Mouse (Mus musculus): ENCODE data around the gene Gm20661.

Gm20661 gene

DNA sequence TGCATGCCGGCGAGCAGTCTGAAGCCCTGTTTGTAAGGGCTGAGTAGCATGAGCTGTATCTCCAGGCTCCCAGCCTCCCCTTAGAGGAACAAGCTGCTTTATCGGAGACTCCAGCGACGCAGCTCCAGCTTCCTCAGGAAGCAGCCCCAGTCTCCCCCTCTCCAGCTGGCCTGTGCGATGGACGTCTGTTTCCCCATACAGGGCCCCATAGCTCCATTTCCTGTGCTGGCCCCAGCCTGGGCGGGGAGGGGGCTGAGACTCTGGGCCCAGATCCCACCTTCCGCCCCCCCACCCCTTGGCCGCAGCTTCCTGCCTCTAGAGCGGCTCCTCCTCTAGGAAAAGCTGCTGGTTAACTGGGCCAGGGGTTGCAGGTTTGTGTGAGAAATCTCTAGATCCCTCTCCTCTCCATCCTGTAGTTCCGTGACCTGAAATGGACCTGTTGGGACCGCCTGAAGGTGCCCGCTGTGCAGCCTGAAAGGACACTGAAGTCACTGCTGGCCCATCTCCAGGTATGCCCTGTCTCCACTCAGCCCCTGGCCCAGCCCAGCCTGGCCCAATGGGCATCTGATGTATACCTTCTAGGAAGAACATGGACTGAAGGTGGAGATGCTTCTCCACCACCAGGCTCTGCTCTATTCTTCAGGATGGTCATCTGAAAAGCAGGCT lies at the start of gene Gm20661:
Gm20661 (plus strand) TSS at position 378 of the 666 bp plus-strand sequence.
- peak; percentile 72 for DNase-seq (ENCODE audit: low spot score)

GRCm38 (mm10) chr9:107934146-107934545 lies 48.7 kb upstream of the Gm20661 start:
- no peak for DNase-seq (ENCODE audit: low spot score)

DNA sequence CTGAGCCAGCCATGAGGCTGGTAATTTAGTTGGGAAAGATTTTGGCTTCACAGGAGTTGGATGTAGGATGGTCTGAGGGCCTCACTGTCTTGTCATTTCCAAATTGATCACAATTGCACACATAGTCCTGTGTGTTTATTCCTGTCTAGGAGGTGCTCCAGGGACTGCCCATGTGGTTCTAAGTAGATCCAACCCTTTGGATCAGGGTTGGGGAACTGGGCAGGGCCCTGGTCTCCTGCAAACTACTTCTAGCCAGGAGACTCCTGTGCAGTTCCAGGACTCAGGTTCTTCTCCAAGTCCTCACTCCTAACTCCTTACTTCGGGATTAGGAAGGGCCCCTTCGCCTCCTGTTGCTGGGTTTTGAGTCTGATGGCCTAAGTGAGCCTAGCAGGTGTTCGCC lies 47.5 kb upstream of the Gm20661 start, which contains the start of gene Camkv:
Camkv (plus strand) TSS at position 301 of the 400 bp plus-strand sequence.
- no peak for DNase-seq (ENCODE audit: low spot score)

DNA sequence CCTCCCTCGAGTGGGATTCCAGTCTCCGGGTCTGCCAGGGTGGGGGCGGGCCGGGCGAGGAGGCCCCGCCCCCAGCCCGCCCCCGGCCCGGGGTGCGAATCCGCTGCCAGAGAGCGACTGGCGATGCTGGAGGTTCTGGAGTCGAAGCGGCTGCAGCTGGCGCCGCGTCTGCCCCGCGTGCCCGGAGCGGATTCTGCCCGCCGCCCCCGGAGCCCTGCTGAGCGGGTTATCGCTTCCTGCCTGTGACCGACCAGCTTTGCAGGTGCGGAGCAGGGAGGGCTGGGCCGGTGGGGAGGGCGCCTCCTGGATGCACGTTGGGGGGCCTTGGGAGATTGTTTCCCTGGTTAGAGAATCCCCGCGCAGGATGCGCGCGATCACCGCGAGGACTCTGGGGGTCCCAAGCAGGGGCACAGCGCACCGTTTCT lies 47.1 kb upstream of the Gm20661 start:
- no peak for DNase-seq (ENCODE audit: low spot score)

DNA sequence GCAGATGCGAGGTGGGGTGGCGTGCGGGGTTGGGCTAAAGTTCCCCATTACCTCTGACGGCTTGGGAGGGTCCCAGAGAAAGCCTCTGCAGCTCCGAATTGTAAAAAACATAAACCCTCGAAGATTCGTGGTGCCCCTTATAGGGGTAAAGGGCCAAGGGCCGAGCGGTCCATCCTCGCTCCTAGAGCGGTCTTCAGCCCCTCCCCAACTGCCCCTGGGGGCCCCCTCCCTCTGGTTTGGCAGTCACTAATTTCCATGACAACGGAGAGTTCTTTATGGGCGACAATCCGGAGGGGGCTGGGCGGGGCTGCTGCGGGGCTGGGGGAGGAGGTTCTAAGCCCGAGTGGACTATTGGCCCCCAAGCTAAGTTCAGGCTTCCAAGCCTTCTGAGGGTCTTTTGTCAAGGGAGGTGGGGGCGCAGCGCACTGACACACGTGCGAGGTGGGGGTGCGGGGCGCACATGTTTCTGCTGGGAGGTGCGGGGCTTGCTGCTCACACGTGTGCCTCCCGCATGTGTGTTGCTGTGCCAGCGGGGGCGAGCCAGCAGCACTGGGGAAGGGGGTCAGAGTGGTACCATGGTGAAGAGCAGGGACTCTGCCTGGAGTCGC lies 46.5 kb upstream of the Gm20661 start:
- DNase-seq (ENCODE audit: low spot score) = no peak

DNA sequence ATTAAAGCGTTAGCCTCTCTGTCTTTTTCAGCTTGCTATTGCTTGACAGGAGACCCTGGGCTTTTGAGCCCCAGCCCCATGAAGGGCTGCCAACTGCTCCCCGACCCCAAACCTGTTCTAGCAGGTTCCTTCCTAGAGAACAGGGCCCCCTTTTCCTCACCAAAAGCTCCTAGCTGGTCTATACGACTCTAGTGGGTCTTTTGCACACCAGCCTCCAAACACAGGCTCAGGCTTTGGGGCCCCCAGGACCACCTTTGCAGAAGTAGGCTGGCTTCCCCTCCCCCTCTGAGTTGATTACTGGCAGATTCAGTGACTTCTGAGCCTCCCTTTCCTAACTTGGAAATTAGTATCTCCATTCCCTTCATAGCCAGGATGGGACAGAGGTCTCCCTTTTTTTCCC lies 46.0 kb upstream of the Gm20661 start:
- DNase-seq (ENCODE audit: low spot score) = no peak

- DNase-seq (ENCODE audit: low spot score) = no peak
These were observed 35.3 kb upstream of the Gm20661 start for GRCm38 (mm10) chr9:107947241-107948194.

DNA sequence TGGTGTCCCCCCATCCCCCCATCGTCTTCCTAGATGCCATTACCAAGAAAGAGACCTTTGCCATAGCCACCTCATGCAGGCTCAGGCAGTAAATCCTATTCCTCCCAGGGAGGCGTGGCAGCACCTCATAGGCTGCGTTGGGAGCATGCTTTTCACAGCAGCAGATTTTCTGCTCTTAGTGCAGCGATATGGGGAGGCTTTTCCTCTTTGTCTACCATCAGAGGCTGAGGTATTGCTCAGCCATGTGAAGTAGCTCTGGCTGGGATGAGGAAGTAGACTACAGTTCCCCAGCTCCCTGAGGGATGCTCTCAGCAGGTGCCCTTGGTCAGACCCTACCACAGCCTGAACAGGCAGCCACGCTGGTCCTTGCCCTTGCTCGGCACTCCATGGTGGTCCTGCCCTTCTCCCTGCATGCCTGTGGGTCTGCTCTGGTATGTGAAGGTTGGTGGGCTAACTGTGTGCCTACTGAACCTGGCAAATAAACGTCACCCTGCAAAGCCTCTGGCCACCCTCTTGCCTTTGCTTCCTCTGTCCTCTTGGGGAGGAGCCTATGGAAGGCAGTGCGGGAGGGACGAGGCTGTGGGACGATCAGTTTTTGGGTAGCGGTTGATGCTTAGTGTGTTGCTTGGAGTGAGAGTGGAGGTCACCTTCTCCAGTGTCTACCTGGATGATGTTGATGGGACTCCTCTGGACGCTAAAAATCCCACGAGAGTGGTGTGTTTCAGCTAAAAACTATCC lies 33.5 kb upstream of the Gm20661 start:
- DNase-seq (ENCODE audit: low spot score) = no peak

GRCm38 (mm10) chr9:107949922-107950235 lies 33.0 kb upstream of the Gm20661 start, which contains the start of gene Traip:
Gene Traip, plus strand, starts transcription at chr9:107950136.
- no peak for DNase-seq (ENCODE audit: low spot score)

- peak; percentile 95 for DNase-seq (ENCODE audit: low spot score)
These were observed 32.1 kb upstream of the Gm20661 start for GRCm38 (mm10) chr9:107950460-107951355.

GRCm38 (mm10) chr9:107955613-107956289 lies 27.1 kb upstream of the Gm20661 start:
- peak; percentile 80 for DNase-seq (ENCODE audit: low spot score)

GRCm38 (mm10) chr9:107957141-107957540 lies 25.7 kb upstream of the Gm20661 start:
- no peak for DNase-seq (ENCODE audit: low spot score)

DNA sequence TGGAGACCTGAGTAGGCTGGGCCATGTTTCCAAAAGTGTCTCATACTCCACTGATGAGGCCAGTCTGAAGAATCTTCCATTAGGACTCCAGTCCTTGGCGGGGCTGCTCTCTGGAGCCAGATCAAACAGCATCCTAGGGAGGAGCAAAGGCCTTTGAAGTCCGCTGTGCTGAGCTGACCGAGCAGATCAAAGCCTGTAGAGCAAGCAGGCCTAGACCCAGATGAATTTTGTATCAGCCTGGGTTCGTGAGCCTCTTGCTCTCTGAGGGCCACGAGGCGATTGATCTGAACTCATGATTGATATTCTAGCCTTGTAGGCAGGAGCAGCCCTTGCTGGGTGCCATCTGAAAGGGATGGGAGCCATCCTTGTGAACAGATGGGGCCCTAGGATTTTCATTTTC lies 23.0 kb upstream of the Gm20661 start:
- no peak for DNase-seq (ENCODE audit: low spot score)

- no peak for DNase-seq (ENCODE audit: low spot score)
These were observed 21.9 kb upstream of the Gm20661 start for GRCm38 (mm10) chr9:107960928-107961327.

DNA sequence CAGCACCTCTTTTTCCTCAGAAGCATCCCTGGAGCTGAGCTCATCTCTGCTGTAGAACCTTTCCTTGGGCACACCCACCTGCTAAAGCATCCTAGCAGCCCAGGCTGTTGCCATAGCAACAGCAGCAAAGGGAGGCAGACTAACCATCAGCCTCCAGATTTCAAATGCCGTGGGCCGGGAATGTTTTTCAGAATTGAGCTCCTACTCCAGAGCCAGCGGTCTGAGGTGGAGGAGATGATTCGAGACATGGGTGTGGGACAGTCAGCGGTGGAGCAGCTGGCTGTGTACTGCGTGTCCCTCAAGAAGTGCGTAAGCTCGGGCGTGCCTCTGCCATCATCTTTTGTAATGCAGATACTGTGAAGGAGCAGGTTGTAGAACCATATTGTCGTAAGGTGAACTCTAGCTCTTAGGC lies 21.5 kb upstream of the Gm20661 start:
- no peak for DNase-seq (ENCODE audit: low spot score)

DNA sequence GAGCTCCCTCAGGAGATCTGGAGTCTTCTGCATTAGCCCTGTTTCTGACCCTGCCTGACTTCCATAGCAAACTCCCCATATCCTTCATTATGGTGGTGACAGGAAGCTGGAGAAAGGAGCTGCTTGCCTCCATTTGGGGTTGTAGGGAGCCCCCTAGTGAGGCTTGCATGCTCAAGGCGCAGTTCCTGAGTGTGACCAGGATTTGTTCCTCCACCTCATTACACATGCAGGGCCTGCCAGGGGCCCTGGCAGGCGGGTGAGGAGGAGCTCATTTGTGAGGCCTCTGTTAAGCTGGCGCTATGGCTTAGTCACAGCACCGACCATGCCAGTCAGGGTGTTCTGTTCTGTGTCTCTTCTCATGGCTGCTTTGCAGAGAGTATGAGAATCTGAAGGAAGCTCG lies 21.0 kb upstream of the Gm20661 start:
- DNase-seq (ENCODE audit: low spot score) = peak; percentile 59

DNA sequence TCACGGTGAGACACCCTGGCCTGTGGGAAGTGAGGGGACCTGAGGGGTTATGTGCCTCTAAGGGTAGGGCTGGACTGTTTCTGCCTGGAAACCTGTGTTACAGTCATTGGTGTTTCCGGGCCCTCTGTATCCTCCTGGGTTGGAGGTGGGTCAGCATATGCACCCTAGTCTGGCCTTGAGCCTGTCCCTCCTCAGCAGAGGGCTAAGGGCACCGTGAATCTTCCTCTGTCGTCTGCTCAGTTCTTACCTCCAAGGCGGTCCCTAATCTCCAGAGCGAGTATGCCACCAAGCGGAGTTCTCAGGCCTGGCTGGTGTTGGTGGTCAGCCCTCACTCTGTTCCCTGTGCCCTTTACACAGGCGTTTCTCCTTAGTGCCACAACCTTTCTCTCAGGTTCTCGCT lies 19.9 kb upstream of the Gm20661 start:
- no peak for DNase-seq (ENCODE audit: low spot score)

DNA sequence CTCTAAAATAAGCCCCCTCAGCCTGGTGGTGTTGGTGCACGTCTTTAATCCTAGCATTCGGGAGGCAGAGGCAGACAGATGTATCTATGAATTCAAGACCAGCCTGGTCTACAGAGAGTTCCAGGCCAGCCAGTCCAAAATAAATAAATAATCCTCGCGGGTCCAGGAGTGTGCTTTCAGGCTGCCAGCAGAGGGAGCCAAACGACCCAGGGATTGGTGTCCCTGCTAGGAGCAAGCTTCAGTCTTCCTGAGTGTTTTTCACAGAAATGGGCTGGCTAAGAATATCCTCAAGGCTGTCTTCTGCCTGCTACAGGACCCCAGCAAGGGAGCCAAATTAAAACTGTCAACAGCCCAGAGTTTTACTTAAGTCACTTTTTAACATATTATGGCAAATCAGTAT lies 19.2 kb upstream of the Gm20661 start:
- DNase-seq (ENCODE audit: low spot score) = peak; percentile 94

GRCm38 (mm10) chr9:107964681-107965080 lies 18.2 kb upstream of the Gm20661 start:
- no peak for DNase-seq (ENCODE audit: low spot score)

GRCm38 (mm10) chr9:107966676-107967075 lies 16.2 kb upstream of the Gm20661 start:
- no peak for DNase-seq (ENCODE audit: low spot score)
